Mouse (Mus musculus) T-cell, adult 2 months (primary cell): ENCODE results near the gene Ankrd44.

ENCODE experiments used
- DNase-seq: peaks from one replicate; pipeline ENCODE4 v3.0.0; 2022; ENCODE audit warnings: low spot score

The Ankrd44 gene

GRCm38 (mm10) chr1:54637340-54637739, 288.8 kb downstream of the Ankrd44 start:
- no peak for DNase-seq

GRCm38 (mm10) chr1:54629106-54629505, 297.1 kb downstream of the Ankrd44 start:
- DNase-seq, result no peak

GRCm38 (mm10) chr1:54614963-54615362, 311.2 kb downstream of the Ankrd44 start:
- no peak for DNase-seq

GRCm38 (mm10) chr1:54612344-54612743, 313.8 kb downstream of the Ankrd44 start:
- DNase-seq, result no peak

GRCm38 (mm10) chr1:54611891-54612290, 314.3 kb downstream of the Ankrd44 start:
- no peak for DNase-seq

- DNase-seq, result no peak
Measured at GRCm38 (mm10) chr1:54606936-54607335, 319.3 kb downstream of the Ankrd44 start.

GRCm38 (mm10) chr1:54601692-54602091, 324.5 kb downstream of the Ankrd44 start:
- no peak for DNase-seq

- no peak for DNase-seq
Measured at GRCm38 (mm10) chr1:54600275-54600674, 325.9 kb downstream of the Ankrd44 start.

- no peak for DNase-seq
Measured at GRCm38 (mm10) chr1:54597594-54598217, 328.5 kb downstream of the Ankrd44 start.

GRCm38 (mm10) chr1:54596151-54596550, 330.0 kb downstream of the Ankrd44 start:
- no peak for DNase-seq
